Mouse (Mus musculus) CH12.LX (cell line): ENCODE results near the gene Lrmda. TPM values are rescaled to one million over a fixed set of nuclear protein-coding genes. Genes with fewer than 3 reads are reported as not detected.

Experiments
- DNase-seq: peaks from one replicate; pipeline ENCODE4 v3.0.0-alpha.2; 2013; ENCODE audit errors: extremely low read depth
- H3K27ac ChIP-seq: 2 replicates; pipeline ENCODE4 v1.5.1; 2012; ENCODE audit warnings: low read depth, mild to moderate bottlenecking, control low read depth, moderate library complexity; ENCODE audit not compliant: insufficient read depth
- H3K27me3 ChIP-seq: replicated peaks from 2 replicates; pipeline ENCODE3; 2012; ENCODE audit warnings: inconsistent platforms
- H3K36me3 ChIP-seq, 2 experiments: replicated peaks in 1 of 2; 2 replicates each; pipeline versions ENCODE3 to v1.6.1; 2012; ENCODE audit warnings: inconsistent platforms in 1 of 2, low read length in 1 of 2, mild to moderate bottlenecking in 1 of 2, mixed read lengths in 1 of 2, moderate library complexity in 1 of 2; ENCODE audit not compliant: control insufficient read depth in 1 of 2, insufficient read depth in 1 of 2
- H3K4me1 ChIP-seq, 2 experiments: 2 replicates each; pipeline ENCODE4 v1.6.1; 2012; ENCODE audit warnings: inconsistent platforms in 1 of 2, moderate library complexity in 1 of 2; ENCODE audit not compliant: insufficient read depth in 2 of 2, control insufficient read depth in 1 of 2
- H3K4me2 ChIP-seq: 2 replicates; pipeline ENCODE4 v1.6.1; 2012; ENCODE audit warnings: low read depth, mild to moderate bottlenecking, control low read depth; ENCODE audit not compliant: poor library complexity, insufficient read depth, severe bottlenecking
- H3K4me3 ChIP-seq, 3 experiments: fragments of 150-350 bp in 1 of 3; sonication (generic) in 1 of 3; replicated peaks in 1 of 3; 2 replicates each; pipeline versions ENCODE3 to v1.5.1; 2011 to 2012; ENCODE audit warnings: low read depth in 2 of 3, low read length in 2 of 3, mild to moderate bottlenecking in 2 of 3, moderate library complexity in 2 of 3, control low read depth in 1 of 3, improper control_type of control experiment in 1 of 3, inconsistent platforms in 1 of 3, mixed read lengths in 1 of 3; ENCODE audit not compliant: poor library complexity in 1 of 3
- H3K79me2 ChIP-seq: replicated peaks from 2 replicates; pipeline ENCODE4 v1.6.1; 2012; ENCODE audit warnings: mild to moderate bottlenecking, moderate library complexity; ENCODE audit not compliant: control insufficient read depth, poor library complexity, insufficient read depth, severe bottlenecking; ENCODE audit errors: extremely low read depth
- H3K9ac ChIP-seq: 2 replicates; pipeline ENCODE4 v1.6.1; 2012; ENCODE audit warnings: low read depth, mild to moderate bottlenecking, control low read depth, moderate library complexity; ENCODE audit not compliant: insufficient read depth
- H3K9me3 ChIP-seq: replicated peaks from 2 replicates; pipeline ENCODE3; 2012; ENCODE audit warnings: low read length, inconsistent platforms, mixed read lengths
- CHD2 ChIP-seq: IDR thresholded peaks from 2 replicates; pipeline ENCODE4 v1.6.1; 2011; ENCODE audit warnings: low read length, improper control_type of control experiment
- CTCF ChIP-seq, 2 experiments: IDR thresholded peaks in 1 of 2; conservative IDR thresholded peaks in 1 of 2; 2 replicates each; pipeline ENCODE4 v1.5.1; 2011 to 2012; ENCODE audit warnings: low read depth in 2 of 2, low read length in 2 of 2, improper control_type of control experiment in 1 of 2, inconsistent platforms in 1 of 2, mild to moderate bottlenecking in 1 of 2, moderate library complexity in 1 of 2
- E2F4 ChIP-seq: IDR thresholded peaks from 2 replicates; pipeline ENCODE4 v1.6.1; 2011; ENCODE audit warnings: low read depth, low read length, improper control_type of control experiment; ENCODE audit not compliant: insufficient replicate concordance
- ELF1 ChIP-seq: IDR thresholded peaks from 2 replicates; pipeline ENCODE4 v1.6.1; 2014; ENCODE audit warnings: low read depth, mild to moderate bottlenecking, inconsistent platforms, low read length, improper control_type of control experiment
- HCFC1 ChIP-seq: IDR thresholded peaks from 2 replicates; pipeline ENCODE4 v1.6.1; 2012; ENCODE audit warnings: low read depth, mild to moderate bottlenecking, inconsistent platforms, low read length, improper control_type of control experiment
- IRF4 ChIP-seq: IDR thresholded peaks from 2 replicates; pipeline ENCODE4 v1.6.1; 2014; ENCODE audit warnings: low read depth, mild to moderate bottlenecking, inconsistent platforms, low read length, improper control_type of control experiment
- JUN ChIP-seq: IDR thresholded peaks from 2 replicates; pipeline ENCODE4 v1.6.1; 2011; ENCODE audit warnings: low read depth, mild to moderate bottlenecking, low read length, improper control_type of control experiment, moderate library complexity; ENCODE audit not compliant: insufficient read depth
- MAFK ChIP-seq: IDR thresholded peaks from 2 replicates; pipeline ENCODE4 v1.6.1; 2011; ENCODE audit warnings: low read length, improper control_type of control experiment; ENCODE audit not compliant: insufficient replicate concordance
- MAX ChIP-seq: IDR thresholded peaks from 2 replicates; pipeline ENCODE4 v1.6.1; 2011; ENCODE audit warnings: low read length, improper control_type of control experiment
- MEF2A ChIP-seq: IDR thresholded peaks from 2 replicates; pipeline ENCODE4 v1.6.1; 2014; ENCODE audit warnings: low read depth, mild to moderate bottlenecking, inconsistent platforms, low read length, improper control_type of control experiment, borderline replicate concordance
- MYC ChIP-seq: IDR thresholded peaks from 2 replicates; pipeline ENCODE4 v1.6.1; 2011; ENCODE audit warnings: low read depth, mild to moderate bottlenecking, improper control_type of control experiment, low read length
- PAX5 ChIP-seq: IDR thresholded peaks from 2 replicates; pipeline ENCODE4 v1.6.1; 2012; ENCODE audit warnings: low read length, inconsistent platforms, mixed read lengths
- POLR2AphosphoS2 ChIP-seq: IDR thresholded peaks from 2 replicates; pipeline ENCODE4 v1.6.1; 2011; ENCODE audit warnings: low read depth, low read length, improper control_type of control experiment
- SIN3A ChIP-seq: IDR thresholded peaks from 2 replicates; pipeline ENCODE4 v1.6.1; 2012; ENCODE audit warnings: low read length, improper control_type of control experiment, inconsistent platforms
- TBP ChIP-seq: conservative IDR thresholded peaks from 2 replicates; pipeline ENCODE4 v1.6.1; 2011; ENCODE audit warnings: low read depth, low read length, improper control_type of control experiment
- UBTF ChIP-seq: IDR thresholded peaks from 2 replicates; pipeline ENCODE4 v1.6.1; 2012; ENCODE audit warnings: low read depth, mild to moderate bottlenecking, inconsistent platforms, low read length, improper control_type of control experiment, moderate library complexity
- ZKSCAN1 ChIP-seq: IDR thresholded peaks from 2 replicates; pipeline ENCODE4 v1.6.1; 2012; ENCODE audit warnings: low read depth, inconsistent platforms, low read length, improper control_type of control experiment, borderline replicate concordance
- dilution Hi-C: fragments of 300-500 bp; cut with MboI; formaldehyde crosslinking; loops from 2 replicates; pipeline ENCODE4 v1.14.3; 2020; ENCODE audit warnings: low sequenced_read_pairs; ENCODE audit not compliant: extremely low pct_unique_long_range_greater_than_20kb, extremely low pct_ligation_motif_present
- in situ Hi-C: fragments of 300-500 bp; cut with MboI; formaldehyde crosslinking; loops from 3 replicates; pipeline ENCODE4 v1.14.3; 2019; ENCODE audit warnings: low sequenced_read_pairs, low pct_ligation_motif_present, low pct_unique_long_range_greater_than_20kb, mixed read lengths
- polyA plus RNA-seq: library from polyadenylated mRNA; unstranded; fragments of >175 nt; gene quantifications from 2 replicates; pipeline ENCODE4 v1.2.1, GENCODE M21; 2012; ENCODE audit warnings: low read depth; ENCODE audit not compliant: insufficient read length
- total RNA-seq, 2 experiments: library from RNA; depleted of rRNA; stranded (reverse); fragments of 300-350 nt in 1 of 2; fragments of >200 nt in 1 of 2; gene quantifications; 2 replicates each; pipeline ENCODE4 v1.2.3; 2012 to 2014

Gene Lrmda
- total and polyA plus RNA-seq, 3 experiments: 0.89 to 3.7 (median 1.9) TPM

GRCm38 (mm10) chr14:22256274-22256673 lies 236.8 kb downstream of the Lrmda start:
- H3K27ac ChIP-seq: no peak overlapping the region
- H3K4me3 ChIP-seq: no peak overlapping the region
- dilution Hi-C loops (no loop called here), in situ Hi-C loops (no loop called here)
- H3K36me3 ChIP-seq: no peaks in the 10 kb centered on the region
- no peak overlapping the region for H3K9ac ChIP-seq
- H3K79me2 ChIP-seq: no peaks in the 10 kb centered on the region
- DNase-seq: peak; percentile 50
- TF ChIP-seq ELF1: peak; percentile 63
- peak; percentile 72 for TF ChIP-seq HCFC1
- no peak for TF ChIP-seq MEF2A
- H3K9me3 ChIP-seq: no peaks in the 10 kb centered on the region
- no peaks in the 10 kb centered on the region for H3K27me3 ChIP-seq
- H3K4me1 ChIP-seq: peaks cover 8 to 23% of the 10 kb centered on the region in 2 experiments
- no peak overlapping the region for H3K4me2 ChIP-seq

- H3K9ac ChIP-seq: no peak overlapping the region
- dilution Hi-C loops: no loop called here
- TF ChIP-seq POLR2AphosphoS2 (no peak), CHD2 (no peak), JUN (no peak), SIN3A (no peak), TBP (no peak), CTCF (conservative IDR thresholded peaks at IDR 0.05 in 1 of 2, IDR thresholded peaks at IDR 0.05 in 1 of 2; ENCODE audit: low read depth in 2 of 2, low read length in 2 of 2) (no peak), ELF1 (no peak), MYC (no peak), UBTF (no peak), MAX (no peak), MAFK (no peak), E2F4 (no peak), PAX5 (no peak), MEF2A (no peak), IRF4 (no peak), ZKSCAN1 (no peak)
- no peak overlapping the region for H3K4me3 ChIP-seq
- peaks cover 8 to 23% of the 10 kb centered on the region in 2 experiments for H3K4me1 ChIP-seq
- no peak overlapping the region for H3K27ac ChIP-seq
- H3K9me3 ChIP-seq: no peaks in the 10 kb centered on the region
- H3K4me2 ChIP-seq: 0 out of 2 replicates have a peak overlapping the region, but pooled peaks have one; percentile 22
- no peaks in the 10 kb centered on the region for H3K79me2 ChIP-seq
- peak; percentile 3 for DNase-seq
- no peaks in the 10 kb centered on the region for H3K27me3 ChIP-seq
- no peaks in the 10 kb centered on the region for H3K36me3 ChIP-seq
- in situ Hi-C loops: no loop called here
Measured at GRCm38 (mm10) chr14:22259376-22260032, 240.0 kb downstream of the Lrmda start.
